Mouse (Mus musculus) erythroblast, embryonic 14.5 days (primary cell): ENCODE data around the gene Vmn2r1. TPM values are rescaled to one million over a fixed set of nuclear protein-coding genes. Genes with fewer than 3 reads are reported as not detected.

Experiments used
- H3K27me3 ChIP-seq: 2 replicates; pipeline ENCODE4 v1.6.1; 2012; ENCODE audit warnings: inconsistent platforms; ENCODE audit not compliant: control insufficient read depth
- H3K36me3 ChIP-seq: 2 replicates; pipeline ENCODE4 v1.6.1; 2012; ENCODE audit warnings: mild to moderate bottlenecking, inconsistent platforms; ENCODE audit not compliant: control insufficient read depth
- H3K4me1 ChIP-seq: 2 replicates; pipeline ENCODE4 v1.6.1; 2012; ENCODE audit warnings: inconsistent platforms; ENCODE audit not compliant: control insufficient read depth
- H3K4me3 ChIP-seq: replicated peaks from 2 replicates; pipeline ENCODE3; 2012; ENCODE audit warnings: moderate library complexity, mild to moderate bottlenecking, inconsistent platforms
- H3K9me3 ChIP-seq: 2 replicates; pipeline ENCODE4 v1.6.1; 2012; ENCODE audit warnings: low read length, inconsistent platforms, mixed read lengths; ENCODE audit not compliant: control insufficient read depth
- GATA1 ChIP-seq: IDR thresholded peaks from 2 replicates; pipeline ENCODE4 v1.6.1; 2012; ENCODE audit warnings: low read length, inconsistent platforms, mixed read lengths
- TAL1 ChIP-seq: IDR thresholded peaks from 3 replicates; pipeline ENCODE4 v1.6.1; 2012; ENCODE audit warnings: low read length, inconsistent platforms, mixed read lengths
- polyA plus RNA-seq: library from polyadenylated mRNA; stranded (reverse); fragments of >175 nt; gene quantifications from 2 replicates; pipeline ENCODE4 v1.2.3, GENCODE M21; 2012

Gene Vmn2r1
- not detected in 2 replicates for polyA plus RNA-seq

- H3K36me3 ChIP-seq, result no peaks in the 10 kb centered on the region
- no peak within 1 kb of the TSS for H3K4me3 ChIP-seq
- TF ChIP-seq TAL1 (no peak), GATA1 (no peak)
- H3K27me3 ChIP-seq, result no peaks in the 10 kb centered on the region
- H3K9me3 ChIP-seq, result no peaks in the 10 kb centered on the region
- no peaks in the 10 kb centered on the region for H3K4me1 ChIP-seq
Measured at GRCm38 (mm10) chr3:64081247-64081646, at the start of gene Vmn2r1. TSS of gene Vmn2r1 (plus strand) at chr3:64081547.

- Histone ChIP-seq H3K9me3 (peaks cover 4% of the 10 kb centered on the region; the same call in 1 of the 2 replicates), H3K27me3 (no peaks in the 10 kb centered on the region), H3K4me3 (no peak overlapping the region), H3K36me3 (no peaks in the 10 kb centered on the region), H3K4me1 (no peaks in the 10 kb centered on the region)
- TF ChIP-seq GATA1, result no peak
- no peak for TF ChIP-seq TAL1
Measured at GRCm38 (mm10) chr3:64038136-64038841, 43.1 kb upstream of the Vmn2r1 start.

- no peak overlapping the region for H3K4me3 ChIP-seq
- H3K9me3 ChIP-seq, result peaks cover 4% of the 10 kb centered on the region; the same call in 1 of the 2 replicates
- no peaks in the 10 kb centered on the region for H3K27me3 ChIP-seq
- TF ChIP-seq GATA1 (no peak), TAL1 (no peak)
- no peaks in the 10 kb centered on the region for H3K4me1 ChIP-seq
- no peaks in the 10 kb centered on the region for H3K36me3 ChIP-seq
Measured at GRCm38 (mm10) chr3:64039818-64040784, 41.2 kb upstream of the Vmn2r1 start.

- Histone ChIP-seq H3K27me3 (no peaks in the 10 kb centered on the region), H3K9me3 (peaks cover 3% of the 10 kb centered on the region; the same call in 1 of the 2 replicates), H3K4me3 (no peak overlapping the region), H3K36me3 (no peaks in the 10 kb centered on the region), H3K4me1 (no peaks in the 10 kb centered on the region)
- TF ChIP-seq TAL1, result no peak
- no peak for TF ChIP-seq GATA1
Measured at GRCm38 (mm10) chr3:64112707-64113106, 31.4 kb downstream of the Vmn2r1 start.

GRCm38 (mm10) chr3:64113352-64114046, 32.2 kb downstream of the Vmn2r1 start:
- TF ChIP-seq TAL1 (no peak), GATA1 (no peak)
- Histone ChIP-seq H3K4me3 (no peak overlapping the region), H3K4me1 (no peaks in the 10 kb centered on the region)

GRCm38 (mm10) chr3:64141878-64142508, 60.6 kb downstream of the Vmn2r1 start, which contains the start of gene Vmn2r2:
TSS of gene Vmn2r2 (minus strand) at chr3:64141928.
- H3K4me3 ChIP-seq, result no peak within 1 kb of the TSS
- H3K27me3 ChIP-seq, result no peaks in the 10 kb centered on the region
- no peaks in the 10 kb centered on the region for H3K9me3 ChIP-seq
- TF ChIP-seq TAL1 (no peak), GATA1 (no peak)
- H3K36me3 ChIP-seq, result no peaks in the 10 kb centered on the region
- H3K4me1 ChIP-seq, result no peaks in the 10 kb centered on the region

More at GRCm38 (mm10) chr3:64113352-64114046, 32.2 kb downstream of the Vmn2r1 start:
- H3K9me3 ChIP-seq, result peaks cover 3% of the 10 kb centered on the region; the same call in 1 of the 2 replicates
- H3K36me3 ChIP-seq, result no peaks in the 10 kb centered on the region
- no peaks in the 10 kb centered on the region for H3K27me3 ChIP-seq

Other genes with a start within 250 kb of the Vmn2r1 start
- gene Plch1, start 182.1 kb upstream of the Vmn2r1 start, polyA plus RNA-seq, result not detected in 2 replicates
- gene E130311K13Rik, start 152.1 kb upstream of the Vmn2r1 start, polyA plus RNA-seq, result 0.07 TPM in 1 of 2 replicates, not detected in the other
- gene Slc33a1, start 116.8 kb upstream of the Vmn2r1 start, polyA plus RNA-seq, result 0.21 and 0.55 TPM in 2 replicates
- 0.22 and 0.25 TPM in 2 replicates for gene Gmps, start 105.4 kb upstream of the Vmn2r1 start, polyA plus RNA-seq
- not detected in 2 replicates for gene Vmn2r2, start 60.4 kb downstream of the Vmn2r1 start, polyA plus RNA-seq
- not detected in 2 replicates for gene Vmn2r3, start 208.2 kb downstream of the Vmn2r1 start, polyA plus RNA-seq